Mouse (Mus musculus) ES-E14 (cell line): ENCODE results near the gene Gm4881.

Experiments used
- MAFK ChIP-seq: IDR thresholded peaks from 2 replicates; pipeline ENCODE4 v1.6.1; 2014; ENCODE audit warnings: mild to moderate bottlenecking, low read depth, low read length, inconsistent platforms; ENCODE audit not compliant: insufficient read depth
- ZNF384 ChIP-seq: IDR thresholded peaks from 2 replicates; pipeline ENCODE4 v1.6.1; 2012; ENCODE audit warnings: low read depth, low read length, inconsistent platforms

- TF ChIP-seq MAFK (no peak), ZNF384 (no peak)
Measured at GRCm38 (mm10) chr7:24953966-24954365, 9.7 kb upstream of the Gm4881 start.
